Mouse (Mus musculus): ENCODE data around the gene Olfr1309. TPM values are rescaled to one million over a fixed set of nuclear protein-coding genes. Genes with fewer than 3 reads are reported as not detected.
"Not testable (repeated sequence)": the region's sequence is repeated elsewhere in the genome, so short reads cannot be mapped to it uniquely, and the experiment has no call there.

Gene Olfr1309
- total RNA-seq (2021), result not detected

DNA sequence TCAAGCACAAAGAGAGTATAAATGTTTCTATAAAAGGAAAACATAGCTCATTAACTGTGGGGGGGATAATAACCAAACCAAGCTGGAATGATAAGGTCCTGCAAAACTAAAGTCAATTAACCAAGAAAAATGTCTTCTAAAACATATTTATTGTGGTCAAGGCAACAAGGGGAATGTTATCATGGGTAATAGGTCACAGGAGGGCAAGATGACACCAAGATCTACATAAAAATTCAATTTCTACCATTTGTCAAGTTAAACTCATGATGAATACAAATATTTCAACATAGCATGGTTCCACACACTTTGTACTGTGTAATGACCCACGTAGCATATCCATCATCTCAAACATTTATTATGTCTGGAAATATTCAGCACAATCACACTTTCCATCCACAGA is at the start of gene Olfr1309:
Gene Olfr1309, minus strand, starts transcription at position 101 of the 400 bp plus-strand sequence.
- intact Hi-C loops (cut with DNase I), result no loop called here
- DNase-seq (ENCODE audit: low spot score), result no peak

GRCm38 (mm10) chr2:112026971-112027370 is 36.9 kb upstream of the Olfr1309 start:
- DNase-seq (ENCODE audit: low spot score); intact Hi-C loops (cut with DNase I): not testable (repeated sequence)

DNA sequence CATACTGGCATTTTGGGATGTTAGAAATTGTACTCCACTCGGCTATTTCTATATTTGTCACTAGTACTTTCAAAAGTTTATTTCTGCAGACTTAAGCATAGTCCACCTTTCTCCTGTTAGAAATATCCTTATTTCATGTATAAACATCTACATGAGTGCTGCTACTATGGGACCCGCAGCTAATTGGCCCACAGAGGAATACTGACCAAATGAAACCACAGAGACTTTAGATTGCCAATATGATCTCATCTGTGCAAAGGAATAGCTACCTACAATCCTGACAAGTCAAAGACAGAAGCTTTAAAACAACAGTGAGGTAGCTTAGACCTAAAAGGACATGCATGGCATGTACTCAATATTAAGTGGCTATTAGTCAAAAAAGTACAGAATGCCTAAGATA is 34.2 kb upstream of the Olfr1309 start, which contains the start of gene Olfr1311:
Gene Olfr1311, minus strand, starts transcription at position 101 of the 400 bp plus-strand sequence.
- intact Hi-C loops (cut with DNase I), result no loop called here
- DNase-seq (ENCODE audit: low spot score), result no peak

DNA sequence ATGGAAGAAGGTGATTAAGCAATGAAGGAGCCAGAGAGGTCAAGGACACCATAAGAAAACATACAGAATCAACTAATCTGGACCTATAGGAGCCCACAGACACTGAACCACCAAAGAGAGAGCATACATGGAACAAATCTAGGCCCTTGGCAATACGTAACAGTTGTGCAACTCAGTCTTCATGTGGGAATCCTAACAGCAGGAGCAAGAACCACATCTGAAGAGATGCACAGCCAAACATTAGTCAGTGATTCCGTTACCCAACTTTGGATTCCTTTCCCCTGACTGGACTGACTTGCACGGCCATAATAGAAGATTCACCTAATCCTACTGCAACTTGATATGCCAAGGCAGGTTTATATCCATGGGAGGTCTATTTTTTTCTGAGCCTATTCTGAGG is 24.8 kb upstream of the Olfr1309 start:
- intact Hi-C loops (cut with DNase I), result no loop called here
- DNase-seq (ENCODE audit: low spot score), result no peak

DNA sequence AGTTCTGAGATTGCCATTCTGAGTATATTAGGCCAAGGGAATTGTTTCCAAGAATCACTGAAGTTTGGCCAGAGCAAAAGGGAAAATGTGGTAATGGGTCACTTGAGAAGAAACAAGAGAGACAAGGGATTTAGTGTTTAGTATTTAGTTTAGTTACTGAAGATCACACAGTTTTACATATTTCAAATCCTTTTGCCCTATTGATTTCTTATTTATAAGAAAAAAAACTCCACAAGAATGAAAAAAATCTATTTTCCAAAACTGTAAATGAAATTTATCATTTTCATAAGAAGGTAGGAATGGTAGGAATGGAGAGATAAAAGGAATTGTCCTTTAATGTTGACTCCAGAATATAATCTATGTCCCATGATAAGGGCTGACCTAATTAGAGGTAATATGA is 22.5 kb upstream of the Olfr1309 start, which contains the start of gene Olfr1310:
Gene Olfr1310, minus strand, starts transcription at position 101 of the 400 bp plus-strand sequence.
- intact Hi-C loops (cut with DNase I), result no loop called here
- DNase-seq (ENCODE audit: low spot score), result no peak

GRCm38 (mm10) chr2:111964844-111965243 is 25.2 kb downstream of the Olfr1309 start, which contains the start of gene Olfr1308:
TSS of gene Olfr1308 (minus strand) at chr2:111964944.
- DNase-seq (ENCODE audit: low spot score), result no peak
- intact Hi-C loops (cut with DNase I), result no loop called here

- no peak for DNase-seq (ENCODE audit: low spot score)
- intact Hi-C loops (cut with DNase I), result no loop called here
These were observed 40.7 kb downstream of the Olfr1309 start, which contains the start of gene Olfr1307 for GRCm38 (mm10) chr2:111949340-111949739. TSS of gene Olfr1307 (minus strand) at chr2:111949440.

Other genes with a start within 250 kb of the Olfr1309 start
- not detected for gene Olfr1301, start 239.3 kb downstream of the Olfr1309 start, total RNA-seq (2021)
- gene Olfr1302, start 212.9 kb downstream of the Olfr1309 start, total RNA-seq (2021), result not detected
- gene Olfr1303, start 169.9 kb downstream of the Olfr1309 start, total RNA-seq (2021), result not detected
- not detected for gene Olfr1305, start 113.1 kb downstream of the Olfr1309 start, total RNA-seq (2021)
- not detected for gene Olfr1306, start 74.0 kb downstream of the Olfr1309 start, total RNA-seq (2021)
- not detected for gene Olfr1307, start 40.8 kb downstream of the Olfr1309 start, total RNA-seq (2021)
- gene Olfr1308, start 25.3 kb downstream of the Olfr1309 start, total RNA-seq (2021), result not detected
- not detected for gene Olfr1310, start 22.4 kb upstream of the Olfr1309 start, total RNA-seq (2021)
- gene Olfr1311, start 34.1 kb upstream of the Olfr1309 start, total RNA-seq (2021), result not detected
- not detected for gene Olfr1312, start 60.0 kb upstream of the Olfr1309 start, total RNA-seq (2021)
- not detected for gene Olfr1313, start 87.6 kb upstream of the Olfr1309 start, total RNA-seq (2021)
- not detected for gene Olfr1314, start 106.5 kb upstream of the Olfr1309 start, total RNA-seq (2021)
- not detected for gene Olfr1315-ps1, start 125.2 kb upstream of the Olfr1309 start, total RNA-seq (2021)
- gene Olfr1316, start 144.7 kb upstream of the Olfr1309 start, total RNA-seq (2021), result not detected
- gene Olfr1317, start 150.0 kb upstream of the Olfr1309 start, total RNA-seq (2021), result not detected
- gene Olfr1318, start 163.9 kb upstream of the Olfr1309 start, total RNA-seq (2021), result not detected
- gene Lpcat4, start 249.2 kb upstream of the Olfr1309 start, total RNA-seq (2021), result 1 to 10 TPM; 2.6 to 3.3 TPM

Measured in heart, postnatal 25 days (tissue).